Mouse (Mus musculus): ENCODE data around the gene Cntnap5b. TPM values are rescaled to one million over a fixed set of nuclear protein-coding genes. Genes with fewer than 3 reads are reported as not detected.

Gene Cntnap5b
- total RNA-seq (2023) = not detected

GRCm38 (mm10) chr1:99772614-99773013, at the start of gene Cntnap5b:
Cntnap5b (plus strand) TSS chr1:99772765.

Data from monocyte, adult 59 days (primary cell).